ENCODE assay signal across 14 mouse cellular contexts in genomic region chr13:48974266-48974665, GRCm38 (mm10).
"Had no signal": no experiment of that assay in that cellular context is flagged by ENCODE, and none has a peak within 500 bp of the region (broad histone marks: within the 10 kb centered on the region; RNA-seq: fewer than 3 reads in every experiment).

No protein-coding gene starts in this region.

- H3K27me3 ChIP-seq: kidney, embryonic 15.5 days; limb, embryonic 12.5 days; liver, embryonic 15.5 days; megakaryocyte, embryonic 14.5 days; midbrain, embryonic 12.5 days; neural tube, embryonic 15.5 days had no signal

- H3K9ac ChIP-seq: kidney, embryonic 15.5 days; limb, embryonic 12.5 days; liver, embryonic 15.5 days; midbrain, embryonic 12.5 days; neural tube, embryonic 15.5 days had no signal

- H3K36me3 ChIP-seq: liver, embryonic 15.5 days; midbrain, embryonic 12.5 days; neural tube, embryonic 15.5 days had no signal

- H3K4me3 ChIP-seq: kidney, embryonic 15.5 days; limb, embryonic 12.5 days; liver, embryonic 15.5 days; megakaryocyte, embryonic 14.5 days; midbrain, embryonic 12.5 days; neural tube, embryonic 15.5 days had no signal

- H3K9me3 ChIP-seq: kidney, embryonic 15.5 days; limb, embryonic 12.5 days; liver, embryonic 15.5 days; megakaryocyte, embryonic 14.5 days; midbrain, embryonic 12.5 days; neural tube, embryonic 15.5 days had no signal

- H3K27ac ChIP-seq: limb, embryonic 12.5 days; liver, embryonic 15.5 days; macrophage; midbrain, embryonic 12.5 days; neural tube, embryonic 15.5 days had no signal

- DNase-seq: kidney, adult 11 months; liver; lung, adult 2 months; lung, postnatal 10 days; spleen, adult 18-20 months; thymus, adult 18-20 months; thymus, postnatal 14 days had no signal

- H3K4me2 ChIP-seq: kidney, embryonic 15.5 days; limb, embryonic 12.5 days; liver, embryonic 15.5 days; midbrain, embryonic 12.5 days; neural tube, embryonic 15.5 days had no signal
